Mouse (Mus musculus) central nervous system, embryonic 14 days (tissue): ENCODE results near the gene Tnp2. TPM values are rescaled to one million over a fixed set of nuclear protein-coding genes. Genes with fewer than 3 reads are reported as not detected.

Experiments used
- polyA plus RNA-seq: library from polyadenylated mRNA; depleted of rRNA; stranded (reverse); fragments of >200 nt; gene quantifications from 2 replicates; pipeline ENCODE4 v1.2.3, GENCODE M21; 2012; rRNA removed

Tnp2 gene
- polyA plus RNA-seq: not detected in 2 replicates

DNA sequence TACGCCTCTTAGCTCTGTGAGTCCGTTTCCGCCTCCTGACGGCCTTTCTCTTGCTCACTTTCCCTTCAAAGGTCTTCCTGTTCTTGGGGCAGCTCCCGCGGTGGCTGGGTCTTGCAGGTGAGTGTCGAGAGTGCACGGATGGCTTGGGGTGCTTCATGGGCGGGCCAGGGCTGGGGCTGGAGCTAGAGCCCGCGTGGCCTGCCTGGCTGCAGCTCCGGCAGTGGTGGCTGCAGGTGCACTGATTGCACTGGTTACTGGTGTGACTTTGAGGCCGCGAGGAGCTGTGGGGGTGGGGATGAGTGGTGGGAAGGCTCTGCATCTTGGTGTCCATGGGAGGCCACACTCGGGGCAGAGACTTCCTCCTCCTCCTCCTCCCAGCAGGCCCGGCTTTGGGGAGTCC, at the start of gene Tnp2:
Gene Tnp2, minus strand, starts transcription at position 390 of the 400 bp plus-strand sequence.

DNA sequence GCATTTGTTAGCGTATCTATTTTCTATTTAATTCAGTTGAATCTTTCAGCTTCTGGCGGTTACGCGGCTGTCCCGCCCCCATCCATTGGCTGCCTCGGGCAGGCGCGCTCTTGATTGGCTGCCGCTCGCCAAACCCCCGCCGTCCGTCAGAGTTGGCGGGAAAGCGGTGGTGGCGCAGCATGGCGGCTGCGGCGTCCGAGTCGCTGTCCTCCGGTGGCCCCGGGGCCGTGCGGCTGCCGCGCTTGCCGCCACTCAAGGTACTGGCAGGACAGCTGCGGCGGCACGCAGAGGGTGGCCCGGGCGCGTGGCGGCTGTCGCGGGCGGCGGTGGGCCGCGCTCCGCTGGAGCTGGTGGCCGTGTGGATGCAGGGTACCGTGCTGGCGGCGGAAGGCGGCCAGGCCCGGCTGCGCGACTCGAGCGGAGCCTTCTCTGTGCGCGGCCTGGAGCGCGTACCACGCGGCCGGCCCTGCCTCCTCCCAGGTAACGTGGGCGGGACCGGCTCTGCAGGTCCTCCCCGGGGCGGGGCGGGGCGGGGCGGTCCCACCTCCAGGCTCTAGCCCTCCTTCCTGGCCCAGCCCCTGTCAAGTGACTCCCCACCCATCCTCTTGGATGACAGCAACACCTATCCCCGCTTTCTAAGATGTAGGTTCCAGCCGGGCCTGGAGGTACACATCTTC, 46.6 kb upstream of the Tnp2 start, which contains the start of gene Rmi2:
Gene Rmi2, plus strand, starts transcription at position 149 of the 677 bp plus-strand sequence.

DNA sequence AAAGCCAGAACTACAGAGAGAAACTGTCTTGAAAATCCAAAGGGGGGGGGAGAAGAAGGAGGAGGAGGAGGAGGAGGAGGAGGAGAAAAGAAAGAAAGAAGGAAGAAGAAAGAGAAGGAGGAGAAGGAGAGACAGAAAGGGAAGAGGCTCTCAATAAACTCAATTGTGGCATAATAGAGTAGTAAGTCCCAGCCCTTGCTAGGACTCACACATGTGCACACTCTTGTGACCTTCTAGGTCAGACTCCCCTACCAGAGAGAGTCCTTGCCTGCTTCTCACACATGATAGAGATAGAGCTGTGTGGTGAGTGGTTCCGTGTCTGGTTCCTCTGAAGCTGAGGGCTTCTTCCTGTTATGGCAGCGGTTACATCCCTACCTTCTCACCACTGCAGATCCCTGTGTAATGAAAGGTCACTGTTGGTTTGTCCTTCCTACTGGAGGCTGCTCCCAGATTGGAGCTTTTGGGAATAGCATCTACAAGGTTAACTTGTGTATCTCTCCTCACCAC, 24.5 kb upstream of the Tnp2 start, which contains the start of gene Gm11172:
Gene Gm11172, plus strand, starts transcription at position 51 of the 507 bp plus-strand sequence.

DNA sequence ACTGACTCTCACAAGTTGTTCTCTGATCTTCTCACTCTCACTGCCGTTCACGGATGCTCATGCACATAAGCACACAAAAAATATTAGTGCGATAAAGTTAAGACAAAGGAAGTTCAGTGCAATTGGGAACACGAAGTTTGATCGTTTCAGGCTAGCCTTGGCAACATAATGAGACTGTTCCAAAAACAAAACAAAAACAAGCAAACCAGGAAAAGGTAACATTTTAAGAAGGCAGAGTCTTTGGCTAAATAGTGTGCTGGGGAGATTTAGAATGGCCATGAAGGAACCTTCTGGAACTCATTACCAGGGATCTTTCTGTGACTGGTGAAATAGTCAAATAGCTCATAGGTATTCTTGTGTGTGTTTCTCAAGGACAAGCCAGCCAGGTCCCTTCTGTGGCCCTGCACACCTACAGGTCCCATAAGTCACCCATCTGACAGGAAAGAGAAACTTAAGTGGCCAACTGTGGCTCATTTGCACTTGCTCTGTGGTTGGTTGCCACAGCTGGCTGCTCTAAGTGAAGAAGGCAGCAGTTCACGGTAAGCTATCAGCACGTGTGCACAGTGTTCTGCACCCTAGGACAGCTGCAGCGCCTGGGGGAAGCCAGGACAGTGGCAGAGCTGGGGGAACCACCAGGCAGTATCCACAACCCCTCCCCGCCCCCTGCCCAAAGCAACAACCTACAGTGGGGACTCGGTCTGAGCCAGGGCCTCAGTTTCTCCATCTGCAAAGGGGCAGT, 17.5 kb upstream of the Tnp2 start, which contains the start of gene Prm1:
Gene Prm1, minus strand, starts transcription at position 51 of the 739 bp plus-strand sequence.

DNA sequence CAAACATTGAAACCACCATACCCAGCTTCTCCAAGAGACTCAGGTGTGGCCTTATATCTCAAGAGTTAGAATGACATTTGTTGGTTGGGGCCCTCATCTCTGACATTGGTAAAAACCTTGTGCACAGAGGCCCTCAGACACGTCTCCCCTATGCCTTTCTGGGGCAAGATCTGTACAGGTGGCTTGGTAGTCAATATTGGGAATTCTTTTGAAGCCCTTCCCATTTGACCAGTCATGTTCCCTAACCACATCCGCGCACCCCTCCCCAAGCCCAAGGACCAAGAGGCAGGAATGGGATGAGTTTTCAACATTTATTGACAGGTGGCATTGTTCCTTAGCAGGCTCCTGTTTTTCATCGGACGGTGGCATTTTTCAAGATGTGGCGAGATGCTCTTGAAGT, 7.6 kb upstream of the Tnp2 start, which contains the start of gene Prm2:
Gene Prm2, minus strand, starts transcription at position 101 of the 400 bp plus-strand sequence.

DNA sequence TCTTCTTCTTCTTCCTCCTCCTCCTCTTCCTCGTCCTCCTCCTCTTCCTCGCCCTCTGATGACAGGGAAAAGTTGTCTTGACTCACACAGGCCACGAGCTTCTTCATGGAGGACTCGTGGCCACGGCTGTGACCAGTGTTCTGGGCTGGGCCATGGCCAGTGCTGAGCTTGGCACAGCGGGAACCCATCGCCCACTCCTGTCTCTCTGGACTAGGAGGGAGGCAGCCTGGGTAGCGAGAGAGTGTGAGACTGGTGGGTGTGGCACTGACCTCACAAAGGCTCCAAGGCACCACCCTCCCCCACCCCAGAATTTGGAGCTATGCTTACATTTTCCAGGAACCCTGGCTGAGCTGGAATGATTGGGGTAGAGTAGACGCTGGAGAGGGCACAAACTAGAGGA, 2.2 kb upstream of the Tnp2 start, which contains the start of gene Prm3:
Gene Prm3, minus strand, starts transcription at position 213 of the 400 bp plus-strand sequence.

DNA sequence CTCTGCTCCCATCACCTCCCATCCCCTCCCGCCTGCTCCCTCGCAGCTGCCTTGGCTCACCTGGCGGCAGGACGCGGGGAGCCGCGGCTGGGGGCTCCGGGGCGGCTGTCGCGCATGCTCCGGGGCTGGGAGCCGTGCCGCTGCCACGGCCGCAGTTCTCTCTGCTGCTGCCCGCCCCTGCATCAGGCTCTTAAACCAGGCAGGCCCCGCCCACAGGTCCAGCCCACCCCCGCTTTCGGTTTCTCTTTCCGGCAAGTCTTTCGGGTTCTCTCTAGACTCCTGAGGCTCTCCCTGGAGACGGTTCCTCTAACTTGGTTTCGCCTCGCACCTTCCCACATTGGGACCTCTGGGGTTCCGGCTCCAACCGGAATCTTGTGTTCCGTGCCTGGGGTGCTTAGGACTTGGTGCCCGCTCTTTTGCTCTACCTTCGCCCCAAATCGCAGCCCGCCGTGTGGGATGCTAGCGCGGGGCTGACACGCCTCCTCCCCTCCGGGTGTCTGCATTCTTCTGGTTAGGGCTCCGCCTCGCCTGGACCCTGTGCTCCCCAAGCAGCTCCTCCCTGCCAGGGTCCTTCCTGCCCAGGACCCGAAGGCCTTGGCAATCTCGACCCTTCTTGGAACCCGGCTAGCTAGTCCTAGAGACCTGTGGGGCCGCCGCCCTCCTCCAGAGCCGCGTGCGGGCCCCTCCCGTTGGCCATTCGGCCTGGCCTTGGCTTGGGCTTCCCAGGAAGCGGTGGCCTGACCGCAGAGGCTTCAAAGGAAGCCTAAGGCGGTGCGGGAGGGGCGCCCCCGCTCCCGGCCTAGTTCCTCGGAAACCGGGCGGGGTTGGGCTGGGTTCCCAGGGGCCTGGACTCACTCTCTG, 2.9 kb downstream of the Tnp2 start, which contains the start of gene Socs1:
Gene Socs1, minus strand, starts transcription at position 166 of the 861 bp plus-strand sequence.

Other genes starting within 250 kb of the Tnp2 start
- 39.0 and 39.8 TPM in 2 replicates for gene Dexi, start 245.6 kb downstream of the Tnp2 start, polyA plus RNA-seq
- 27.9 and 30.8 TPM in 2 replicates for gene Clec16a, start 243.3 kb downstream of the Tnp2 start, polyA plus RNA-seq
- gene Socs1, start 3.1 kb downstream of the Tnp2 start, polyA plus RNA-seq: 1.8 and 3.9 TPM in 2 replicates
- gene Prm3, start 2.3 kb upstream of the Tnp2 start, polyA plus RNA-seq: not detected in 2 replicates
- not detected in 2 replicates for gene Prm2, start 7.5 kb upstream of the Tnp2 start, polyA plus RNA-seq
- not detected in 2 replicates for gene Prm1, start 17.2 kb upstream of the Tnp2 start, polyA plus RNA-seq
- not detected in 2 replicates for gene Gm11172, start 24.3 kb upstream of the Tnp2 start, polyA plus RNA-seq
- gene Rmi2, start 46.4 kb upstream of the Tnp2 start, polyA plus RNA-seq: 3.1 TPM in 2 replicates